Mouse (Mus musculus) heart, adult 2 months (tissue): ENCODE data around the gene Proser2.

Source experiments
- CTCF ChIP-seq: fragments of 200-600 bp; IDR thresholded peaks from 2 replicates; pipeline ENCODE4 v1.8.1; 2022; ENCODE audit warnings: antibody characterized with exemption, mild to moderate bottlenecking, moderate library complexity
- POLR2A ChIP-seq: fragments of 200-500 bp; IDR thresholded peaks from 2 replicates; pipeline ENCODE4 v1.6.1; 2011; ENCODE audit warnings: mild to moderate bottlenecking, low read depth, low read length, control low read depth; ENCODE audit not compliant: insufficient read depth

DNA sequence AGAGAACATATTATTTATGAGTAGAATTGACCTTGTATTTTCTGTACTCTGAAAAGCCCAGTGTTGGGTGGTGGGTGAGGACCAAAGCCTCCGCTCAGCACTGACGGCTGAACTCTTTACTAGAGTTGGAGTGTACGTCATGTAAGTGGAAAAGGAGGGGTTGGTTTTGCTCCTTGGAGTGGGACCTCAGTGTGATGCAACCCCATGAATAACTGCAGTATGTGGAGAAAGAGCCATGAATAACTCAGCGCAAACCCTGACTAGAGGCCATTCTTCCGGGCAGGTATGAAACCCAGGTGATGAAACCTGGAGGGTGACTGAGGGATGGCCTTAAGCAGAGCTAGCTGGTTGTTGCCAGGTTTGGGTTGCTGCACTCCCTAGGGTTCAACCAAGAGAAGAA, 19.8 kb upstream of the Proser2 start:
- TF ChIP-seq POLR2A (no peak), CTCF (no peak)
